Mouse (Mus musculus) effector memory CD4-positive, alpha-beta T cell, adult 5 months (primary cell): Measurements from ENCODE around the gene Rmi2. TPM values are rescaled to one million over a fixed set of nuclear protein-coding genes. Genes with fewer than 3 reads are reported as not detected.

Experiments
- polyA plus RNA-seq: library from polyadenylated mRNA; unstranded; fragments of 100-300 nt; shearing (Covaris generic); gene quantifications from one replicate; pipeline ENCODE4 v1.2.1, GENCODE M21; 2017

Rmi2 gene
- polyA plus RNA-seq, result 3.4 TPM

GRCm38 (mm10) chr16:10834911-10835587 is at the start of gene Rmi2:
Rmi2 (plus strand) TSS chr16:10835059.

GRCm38 (mm10) chr16:10785371-10786231 is 49.3 kb upstream of the Rmi2 start, which contains the start of gene Socs1:
Socs1 (minus strand) TSS chr16:10785536.

GRCm38 (mm10) chr16:10788271-10788670 is 46.6 kb upstream of the Rmi2 start, which contains the start of gene Tnp2:
Tnp2 (minus strand) TSS chr16:10788660.

GRCm38 (mm10) chr16:10790702-10791101 is 44.2 kb upstream of the Rmi2 start, which contains the start of gene Prm3:
Prm3 (minus strand) TSS chr16:10790914.

GRCm38 (mm10) chr16:10796034-10796433 is 38.8 kb upstream of the Rmi2 start, which contains the start of gene Prm2:
Prm2 (minus strand) TSS chr16:10796134.

GRCm38 (mm10) chr16:10805789-10806527 is 28.9 kb upstream of the Rmi2 start, which contains the start of gene Prm1:
Prm1 (minus strand) TSS chr16:10805839.

GRCm38 (mm10) chr16:10812865-10813371 is 21.9 kb upstream of the Rmi2 start, which contains the start of gene Gm11172:
Gm11172 (plus strand) TSS chr16:10812915.

Other genes with a start within 250 kb of the Rmi2 start
- 46.6 TPM for gene Socs1, start 49.5 kb upstream of the Rmi2 start, polyA plus RNA-seq
- 0.95 TPM for gene Tnp2, start 46.4 kb upstream of the Rmi2 start, polyA plus RNA-seq
- gene Prm3, start 44.1 kb upstream of the Rmi2 start, polyA plus RNA-seq, result not detected
- not detected for gene Prm2, start 38.9 kb upstream of the Rmi2 start, polyA plus RNA-seq
- gene Prm1, start 29.2 kb upstream of the Rmi2 start, polyA plus RNA-seq, result 1.1 TPM
- gene Gm11172, start 22.1 kb upstream of the Rmi2 start, polyA plus RNA-seq, result not detected
- 3.6 TPM for gene Snn, start 225.9 kb downstream of the Rmi2 start, polyA plus RNA-seq
- 134 TPM for gene Litaf, start 231.1 kb downstream of the Rmi2 start, polyA plus RNA-seq